Mouse (Mus musculus) ES-Bruce4 (cell line): ENCODE measurements around the gene Plpp7. TPM values are rescaled to one million over a fixed set of nuclear protein-coding genes. Genes with fewer than 3 reads are reported as not detected.

Experiments used
- H3K27ac ChIP-seq: 2 replicates; pipeline ENCODE4 v1.5.1; 2012; ENCODE audit warnings: low read length, inconsistent platforms; ENCODE audit not compliant: insufficient read depth
- H3K27me3 ChIP-seq: 2 replicates; pipeline ENCODE4 v1.6.1; 2012; ENCODE audit warnings: mild to moderate bottlenecking, low read length, inconsistent platforms; ENCODE audit not compliant: control insufficient read depth, poor library complexity, insufficient read depth, severe bottlenecking
- H3K36me3 ChIP-seq: 2 replicates; pipeline ENCODE4 v1.6.1; 2012; ENCODE audit warnings: inconsistent platforms, mild to moderate bottlenecking, low read length, moderate library complexity; ENCODE audit not compliant: control insufficient read depth, poor library complexity, insufficient read depth, severe bottlenecking
- H3K4me1 ChIP-seq: one replicate; pipeline ENCODE4 v1.8.1; 2011; ENCODE audit warnings: low read length; ENCODE audit not compliant: control insufficient read depth, insufficient read depth
- H3K4me3 ChIP-seq: 2 replicates; pipeline ENCODE4 v1.5.1; 2011; ENCODE audit warnings: low read depth, mild to moderate bottlenecking, low read length
- H3K9ac ChIP-seq: 2 replicates; pipeline ENCODE4 v1.6.1; 2012; ENCODE audit warnings: low read depth, mild to moderate bottlenecking, inconsistent platforms; ENCODE audit not compliant: poor library complexity, severe bottlenecking
- H3K9me3 ChIP-seq: replicated peaks from 2 replicates; pipeline ENCODE4 v1.6.1; 2012; ENCODE audit warnings: mild to moderate bottlenecking, low read length, inconsistent platforms; ENCODE audit not compliant: control insufficient read depth, poor library complexity, insufficient read depth, severe bottlenecking
- CTCF ChIP-seq: IDR thresholded peaks from one replicate; pipeline ENCODE4 v1.8.1; 2011; ENCODE audit warnings: low read depth, low read length
- EP300 ChIP-seq: IDR thresholded peaks from 2 replicates; pipeline ENCODE4 v1.6.1; 2011; ENCODE audit warnings: low read depth, low read length; ENCODE audit not compliant: insufficient read depth
- POLR2A ChIP-seq: IDR thresholded peaks from one replicate; pipeline ENCODE4 v1.8.1; 2011; ENCODE audit warnings: low read length; ENCODE audit not compliant: insufficient read depth
- polyA plus RNA-seq: library from polyadenylated mRNA; stranded (reverse); fragments of >200 nt; gene quantifications from 2 replicates; pipeline ENCODE4 v1.2.4, GENCODE M21; 2011; ENCODE audit warnings: low read depth; ENCODE audit not compliant: missing spikeins, insufficient read depth, insufficient read length

Plpp7 gene
- polyA plus RNA-seq, 1 experiment = 1.2 TPM

DNA sequence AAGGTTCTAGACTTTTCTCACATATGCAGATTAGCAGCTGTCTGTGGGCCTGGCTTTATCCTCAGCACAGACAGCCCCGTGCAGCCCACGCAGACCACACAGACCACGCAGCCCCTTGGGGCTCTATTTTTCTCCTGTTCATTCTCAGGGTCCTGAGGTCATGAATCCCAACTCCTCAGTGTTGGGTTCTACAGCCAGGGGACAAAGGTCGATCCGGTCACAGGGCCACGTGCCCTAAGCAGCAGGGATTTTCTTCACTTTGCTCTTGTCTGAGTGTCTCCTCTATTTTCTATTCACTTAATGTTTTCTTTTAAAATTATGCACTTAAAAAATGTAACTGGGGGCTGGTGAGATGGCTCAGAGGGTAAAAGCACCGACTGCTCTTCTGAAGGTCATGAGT is 20.0 kb upstream of the Plpp7 start:
- H3K4me1 ChIP-seq = peaks cover 13% of the 10 kb centered on the region
- no peak overlapping the region for H3K9ac ChIP-seq
- 0 out of 2 replicates have a peak overlapping the region, but pooled peaks have one; percentile 16 for H3K27ac ChIP-seq
- H3K9me3 ChIP-seq = no peaks in the 10 kb centered on the region
- H3K36me3 ChIP-seq = no peaks in the 10 kb centered on the region
- H3K4me3 ChIP-seq = no peak overlapping the region
- TF ChIP-seq EP300 (0 out of 2 replicates have a peak, but pooled peaks have one; percentile 21), CTCF (no peak), POLR2A (no peak)
- H3K27me3 ChIP-seq = no peaks in the 10 kb centered on the region

DNA sequence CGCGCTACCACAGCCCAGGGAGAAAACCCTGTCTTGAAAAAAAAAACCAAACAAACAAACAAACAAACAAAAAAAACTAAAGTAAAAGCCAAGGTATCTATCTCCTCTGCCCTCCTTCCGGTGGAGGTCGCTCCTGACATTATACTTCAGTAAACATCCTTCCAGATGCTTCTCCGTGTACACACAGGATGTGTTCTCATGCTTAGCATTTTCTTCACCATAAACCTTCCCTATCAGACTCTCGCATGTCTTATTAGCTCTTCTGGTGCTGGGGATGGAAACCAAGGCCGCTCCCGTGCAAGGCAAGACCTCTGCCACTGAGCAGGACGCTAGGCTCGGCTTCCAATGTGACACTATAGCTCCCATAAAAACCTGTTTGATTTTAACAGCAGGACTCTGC is 17.6 kb upstream of the Plpp7 start:
- Histone ChIP-seq H3K4me3 (no peak overlapping the region), H3K9ac (peak overlapping the region; percentile 41), H3K27me3 (no peaks in the 10 kb centered on the region), H3K36me3 (no peaks in the 10 kb centered on the region), H3K27ac (peak overlapping the region; percentile 78), H3K9me3 (no peaks in the 10 kb centered on the region), H3K4me1 (peaks cover 13% of the 10 kb centered on the region)
- TF ChIP-seq CTCF (no peak), POLR2A (no peak), EP300 (no peak)

DNA sequence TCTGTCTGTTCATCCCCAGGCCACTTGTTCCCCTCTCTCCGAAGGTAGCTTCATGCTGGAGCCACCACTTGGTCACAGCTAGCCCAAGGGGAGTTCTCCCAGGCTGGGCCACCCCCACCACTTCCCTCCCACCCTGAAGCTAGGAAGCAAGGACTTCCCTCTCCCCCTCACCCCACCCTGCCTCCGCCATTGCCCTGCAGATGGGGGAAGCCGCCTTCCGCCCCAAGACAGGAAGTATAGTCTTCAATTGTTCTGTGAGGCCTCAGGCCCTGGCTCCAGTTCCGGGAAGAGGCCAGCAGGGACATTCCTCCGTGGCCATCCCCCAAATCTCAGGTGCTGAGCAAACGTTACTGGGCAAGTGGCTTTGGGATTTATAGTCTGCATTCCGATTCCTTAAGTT is 16.8 kb upstream of the Plpp7 start:
- peak overlapping the region; percentile 78 for H3K27ac ChIP-seq
- no peaks in the 10 kb centered on the region for H3K9me3 ChIP-seq
- no peaks in the 10 kb centered on the region for H3K36me3 ChIP-seq
- H3K27me3 ChIP-seq = no peaks in the 10 kb centered on the region
- TF ChIP-seq EP300 (no peak), POLR2A (no peak), CTCF (no peak)
- peak overlapping the region; percentile 17; the same call in 1 of the 2 replicates for H3K4me3 ChIP-seq
- peaks cover 10% of the 10 kb centered on the region for H3K4me1 ChIP-seq
- peak overlapping the region; percentile 41 for H3K9ac ChIP-seq

DNA sequence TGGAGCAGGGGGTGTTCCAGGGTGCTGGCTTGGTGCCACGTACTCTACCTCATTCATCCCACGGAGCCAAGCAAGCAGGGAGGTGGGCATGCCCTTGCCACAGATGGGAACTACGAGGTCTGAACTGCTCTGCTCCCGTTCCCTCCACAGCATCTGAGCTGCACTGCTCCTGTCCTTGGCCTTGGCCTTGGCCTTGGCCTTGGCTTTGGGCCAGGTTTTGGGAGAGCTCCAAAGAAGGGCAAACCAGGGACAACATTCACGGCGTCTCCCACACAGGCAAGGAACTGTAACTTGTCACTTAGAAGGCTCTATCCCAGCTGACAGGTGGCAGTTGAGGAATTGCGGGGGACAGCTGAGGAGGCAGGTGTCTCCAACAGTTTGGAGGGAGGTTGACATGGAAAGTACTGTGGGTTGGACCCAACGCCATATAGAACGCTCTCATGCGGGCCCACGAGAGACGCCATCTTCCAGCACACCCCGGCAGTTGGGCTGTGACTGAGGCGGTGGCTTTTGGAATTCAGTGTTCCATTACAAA is 16.1 kb upstream of the Plpp7 start:
- no peaks in the 10 kb centered on the region for H3K36me3 ChIP-seq
- H3K27ac ChIP-seq = no peak overlapping the region; the same call in 1 of the 2 replicates
- H3K4me3 ChIP-seq = no peak overlapping the region
- no peaks in the 10 kb centered on the region; the same call in 1 of the 2 replicates for H3K27me3 ChIP-seq
- peaks cover 10% of the 10 kb centered on the region for H3K4me1 ChIP-seq
- H3K9me3 ChIP-seq = no peaks in the 10 kb centered on the region
- H3K9ac ChIP-seq = no peak overlapping the region
- no peak for TF ChIP-seq POLR2A
- TF ChIP-seq CTCF = no peak
- no peak for TF ChIP-seq EP300

DNA sequence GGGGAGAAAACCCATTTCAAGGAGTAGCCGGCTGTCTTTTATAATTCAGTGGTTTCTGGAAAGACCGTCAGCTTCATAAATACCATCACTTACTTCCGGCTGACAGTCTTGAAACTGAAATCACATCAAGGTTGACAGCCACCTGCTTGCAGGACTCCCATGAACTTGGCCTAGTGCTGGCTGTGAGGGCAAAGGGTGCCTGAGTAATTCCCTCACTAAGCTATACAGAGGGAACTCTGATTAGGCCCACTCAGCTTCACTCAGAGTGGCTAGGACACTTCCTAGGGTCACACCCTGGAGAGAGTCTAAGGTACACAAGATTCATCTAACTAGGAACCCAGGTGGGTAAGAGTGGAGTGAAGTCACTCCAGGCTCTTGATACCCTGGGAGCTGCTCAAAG is 14.6 kb upstream of the Plpp7 start:
- H3K4me3 ChIP-seq = no peak overlapping the region
- no peaks in the 10 kb centered on the region; the same call in 1 of the 2 replicates for H3K27me3 ChIP-seq
- H3K9me3 ChIP-seq = no peaks in the 10 kb centered on the region
- no peak for TF ChIP-seq POLR2A
- no peak for TF ChIP-seq CTCF
- no peak for TF ChIP-seq EP300
- H3K9ac ChIP-seq = no peak overlapping the region
- H3K36me3 ChIP-seq = no peaks in the 10 kb centered on the region
- no peak overlapping the region for H3K27ac ChIP-seq
- peaks cover 5% of the 10 kb centered on the region for H3K4me1 ChIP-seq

DNA sequence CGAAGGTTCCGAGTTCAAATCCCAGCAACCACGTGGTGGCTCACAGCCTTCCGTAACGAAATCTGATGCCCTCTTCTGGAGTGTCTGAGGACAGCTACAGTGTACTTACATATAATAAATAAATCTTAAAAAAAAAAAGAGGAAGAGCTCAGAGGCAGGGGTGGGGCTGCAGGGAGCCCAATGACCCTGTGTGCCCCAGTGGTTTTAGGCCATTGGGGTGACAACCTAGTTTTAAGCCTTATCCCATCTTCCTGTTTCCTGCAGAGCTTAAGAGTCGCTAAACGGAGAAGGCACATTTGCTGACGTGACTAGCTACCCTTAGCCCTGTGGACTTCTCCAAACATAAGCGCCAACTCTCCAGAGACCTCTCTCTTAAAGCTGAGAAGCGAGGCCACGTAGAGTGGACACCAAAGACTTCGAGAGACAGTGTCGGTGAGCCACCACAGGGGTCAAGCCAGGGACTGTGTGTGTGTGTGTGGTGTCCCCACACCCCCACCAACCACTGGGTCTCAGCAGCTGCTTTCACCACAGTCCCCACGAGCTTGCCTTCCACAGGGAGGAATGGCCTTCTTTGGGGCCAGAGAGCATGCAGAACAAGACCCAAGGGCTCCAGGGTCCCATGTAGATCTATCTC is 13.9 kb upstream of the Plpp7 start:
- Histone ChIP-seq H3K4me3 (no peak overlapping the region), H3K9ac (no peak overlapping the region)

More for the DNA sequence above, 13.9 kb upstream of the Plpp7 start:
- no peak for TF ChIP-seq EP300
- no peak for TF ChIP-seq POLR2A
- TF ChIP-seq CTCF = no peak
- Histone ChIP-seq H3K4me1 (peaks cover 5% of the 10 kb centered on the region), H3K27me3 (no peaks in the 10 kb centered on the region; the same call in 1 of the 2 replicates), H3K27ac (no peak overlapping the region), H3K9me3 (no peaks in the 10 kb centered on the region), H3K36me3 (no peaks in the 10 kb centered on the region)
